Mouse (Mus musculus) erythroblast, embryonic 14.5 days (primary cell): ENCODE results near the gene Lrrc36.

Experiments
- GATA1 ChIP-seq: IDR thresholded peaks from 2 replicates; pipeline ENCODE4 v1.6.1; 2012; ENCODE audit warnings: low read length, inconsistent platforms, mixed read lengths
- TAL1 ChIP-seq: IDR thresholded peaks from 3 replicates; pipeline ENCODE4 v1.6.1; 2012; ENCODE audit warnings: low read length, inconsistent platforms, mixed read lengths

DNA sequence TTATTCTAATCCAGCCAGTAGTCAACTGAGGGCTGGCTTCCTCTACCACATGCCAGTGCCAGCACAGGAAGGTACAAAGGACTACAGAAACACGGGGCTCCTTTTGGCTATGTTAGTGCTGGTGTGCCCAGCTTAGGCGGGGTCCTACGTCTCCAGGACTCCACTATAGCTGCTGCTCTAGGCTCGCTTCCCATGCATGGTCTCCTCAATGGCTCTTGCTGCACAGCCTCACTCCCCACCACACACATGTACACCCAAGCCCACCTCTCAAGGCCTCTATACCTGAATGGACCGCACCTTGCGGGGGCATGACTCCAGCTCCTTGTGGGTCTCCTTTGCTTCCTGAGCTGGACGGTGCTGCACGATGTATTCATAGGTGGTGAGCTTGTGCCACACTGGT, 62.4 kb downstream of the Lrrc36 start:
- TF ChIP-seq GATA1 (no peak), TAL1 (no peak)
